Mouse (Mus musculus): ENCODE results near the gene Csnk2a1.

DNA sequence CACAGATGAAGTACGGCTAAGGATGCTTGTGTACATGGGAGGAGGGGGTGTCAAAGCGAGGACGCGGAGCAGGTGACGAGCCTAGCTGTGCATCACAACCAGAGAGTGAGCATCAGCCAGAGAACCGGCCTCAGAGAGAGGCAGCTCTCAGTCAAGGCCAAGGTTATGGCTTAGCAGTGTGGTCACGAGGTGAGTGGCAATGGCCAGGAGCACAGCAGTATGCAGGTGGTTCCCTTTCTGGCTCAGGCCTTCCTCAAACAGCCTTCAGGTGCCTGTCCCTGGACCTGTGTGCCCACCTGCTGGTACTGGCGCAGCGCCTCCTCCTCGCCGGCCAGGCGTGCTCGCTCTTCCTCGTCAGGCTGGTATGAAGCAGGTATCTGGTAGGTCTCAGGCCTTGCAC, 97.3 kb downstream of the Csnk2a1 start:
- TF ChIP-seq CTCF (IDR thresholded peaks at IDR 0.05; ENCODE audit: borderline replicate concordance, insufficient read depth, low read depth, low read length) (no peak), POLR2A (IDR thresholded peaks at IDR 0.05; ENCODE audit: borderline replicate concordance, insufficient read depth, low read length) (no peak)
